Mouse (Mus musculus) liver, adult 2 months (tissue): Measurements from ENCODE around the gene Fam173a.

Source experiments
- CTCF ChIP-seq: fragments of 200-500 bp; IDR thresholded peaks from 2 replicates; pipeline ENCODE4 v1.5.1; 2011; ENCODE audit warnings: low read depth, low read length, control low read depth
- POLR2A ChIP-seq: fragments of 200-500 bp; IDR thresholded peaks from 2 replicates; pipeline ENCODE4 v1.6.1; 2011; ENCODE audit warnings: low read length, control low read depth; ENCODE audit not compliant: insufficient read depth; ENCODE audit errors: extremely low read depth

DNA sequence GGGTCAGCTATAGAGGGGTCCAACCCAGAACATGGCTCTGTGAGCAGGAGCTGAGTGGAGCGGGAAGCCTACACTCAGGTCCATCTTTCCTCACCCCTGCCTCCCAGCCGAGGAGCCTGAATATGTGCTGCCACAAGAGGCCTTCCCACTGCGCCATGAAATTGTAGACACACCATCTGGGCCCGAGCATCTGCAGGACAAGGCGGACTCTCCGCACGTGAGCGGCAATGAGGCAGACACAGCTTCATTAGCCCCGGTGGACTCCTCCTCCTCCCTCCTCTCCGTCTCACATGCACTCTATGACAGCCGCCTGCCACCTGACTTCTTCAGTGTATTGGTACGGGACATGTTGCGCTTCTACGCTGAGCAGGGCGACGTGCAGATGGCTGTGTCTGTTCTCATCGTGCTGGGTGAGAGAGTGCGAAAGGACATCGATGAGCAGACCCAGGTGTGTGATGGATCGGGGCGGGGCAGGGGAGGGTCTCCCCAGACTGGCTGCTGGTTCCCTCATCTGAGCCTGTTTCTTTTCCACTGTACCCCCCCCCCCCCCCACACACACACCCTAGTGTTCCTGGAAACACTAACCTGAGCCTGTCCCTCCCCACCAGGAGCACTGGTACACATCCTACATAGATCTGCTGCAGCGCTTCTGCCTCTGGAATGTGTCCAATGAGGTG is 35.0 kb upstream of the Fam173a start:
- TF ChIP-seq POLR2A = no peak
- no peak for TF ChIP-seq CTCF
